Mouse (Mus musculus): ENCODE data around the gene Aldh16a1. TPM values are rescaled to one million over a fixed set of nuclear protein-coding genes. Genes with fewer than 3 reads are reported as not detected.

The Aldh16a1 gene
- 10 to 100 TPM; 12.2 to 17.3 TPM for total RNA-seq (2021)
- long read RNA-seq, transcript Aldh16a1-206 (17 exons, 3,537 nt), result major isoform, 7 of 15 reads
- long read RNA-seq, partial matches to known transcripts, result 3 of 15 reads
- long read RNA-seq, other reads (novel, unspliced or antisense), result 5 of 15 reads

DNA sequence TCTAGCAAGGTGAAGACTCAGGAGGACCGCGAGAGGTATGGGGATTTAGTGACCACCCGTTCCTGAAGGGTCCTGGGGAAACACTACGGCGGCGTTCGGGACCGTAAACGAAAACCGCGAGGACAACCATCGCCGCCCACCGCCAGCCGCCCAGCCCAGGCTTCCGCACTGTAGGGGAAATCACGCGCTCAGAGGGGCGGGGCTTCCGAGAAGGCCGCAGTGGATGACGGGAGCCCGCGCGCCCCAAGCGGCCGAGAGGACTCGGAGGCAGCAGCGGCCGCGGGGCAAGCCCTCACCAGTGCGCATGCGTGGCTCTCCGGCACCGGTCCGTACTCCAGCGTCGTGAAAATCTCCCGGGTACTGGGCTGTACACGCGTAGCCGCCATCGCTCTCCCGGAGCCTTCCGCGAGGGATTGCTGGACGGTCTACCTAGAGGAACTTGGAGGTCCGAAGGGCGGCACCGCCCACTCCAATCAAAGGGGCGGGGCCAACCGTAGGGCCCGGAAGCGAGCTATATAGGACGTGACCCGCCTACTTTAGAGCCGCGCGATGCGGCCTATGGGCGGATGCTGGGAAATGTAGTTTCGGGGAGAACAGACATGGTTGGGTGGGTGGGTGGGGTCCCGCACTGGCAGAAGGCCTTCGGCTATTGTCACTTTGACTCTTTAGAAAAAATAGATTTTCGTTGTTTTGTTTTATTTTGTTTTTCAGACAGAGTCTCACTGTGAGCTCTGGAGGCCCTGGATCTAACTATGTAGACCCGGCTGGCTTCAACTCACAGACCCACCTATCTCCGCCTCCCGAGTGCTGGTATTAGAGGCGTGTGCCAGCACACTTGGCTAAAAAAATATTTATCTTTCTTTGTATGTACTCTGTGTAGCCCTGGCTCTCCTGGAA, at the start of gene Aldh16a1, which contains the start of gene Pih1d1:
Gene Aldh16a1 (minus strand): TSS at position 489 of the 897 bp plus-strand sequence.
Gene Pih1d1 (plus strand): TSS at position 208 of the 897 bp plus-strand sequence.
- peak; percentile 96 to 99 for DNase-seq (ENCODE audit: low spot score in 2 of 2)

DNA sequence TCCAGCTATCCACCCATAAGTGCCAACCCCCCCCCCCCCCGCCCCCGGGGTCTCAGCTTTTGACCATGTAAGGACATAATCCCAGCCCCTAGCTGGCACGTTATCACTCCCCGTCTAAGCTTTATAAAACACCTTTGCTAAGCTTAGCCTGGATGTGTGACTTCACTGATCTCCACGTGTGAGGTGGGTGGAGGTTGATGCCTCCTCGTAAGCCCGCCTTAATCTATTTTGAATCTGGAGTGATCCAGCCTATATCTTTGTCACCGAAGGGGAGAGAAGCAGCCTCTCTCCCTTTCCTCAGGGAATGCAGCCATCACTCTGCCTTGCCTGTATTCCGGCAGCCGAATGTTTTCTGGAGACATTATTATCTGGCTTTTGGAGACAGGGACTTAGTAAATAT, 48.3 kb upstream of the Aldh16a1 start:
- no peak for DNase-seq (ENCODE audit: low spot score in 2 of 2)

DNA sequence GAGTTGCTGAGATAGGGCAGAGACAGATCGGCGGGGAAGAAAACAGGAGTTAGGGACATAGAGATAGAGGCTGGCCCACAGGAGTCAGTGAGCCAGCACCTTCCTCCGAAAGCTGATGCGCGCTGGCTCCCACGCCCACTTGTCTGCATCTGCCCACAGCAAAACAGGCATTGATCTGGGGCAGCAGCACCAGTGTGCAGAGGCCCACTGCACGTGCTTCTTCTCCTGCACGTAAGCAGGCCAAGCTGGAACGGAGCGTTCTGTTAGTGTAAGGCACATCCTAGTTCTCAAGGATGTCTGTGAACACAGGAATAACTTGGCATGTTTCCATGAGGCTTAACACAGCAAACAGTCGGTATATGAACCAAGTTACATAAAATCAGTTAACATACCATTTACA, 44.6 kb upstream of the Aldh16a1 start:
- no peak for DNase-seq (ENCODE audit: low spot score in 2 of 2)

DNA sequence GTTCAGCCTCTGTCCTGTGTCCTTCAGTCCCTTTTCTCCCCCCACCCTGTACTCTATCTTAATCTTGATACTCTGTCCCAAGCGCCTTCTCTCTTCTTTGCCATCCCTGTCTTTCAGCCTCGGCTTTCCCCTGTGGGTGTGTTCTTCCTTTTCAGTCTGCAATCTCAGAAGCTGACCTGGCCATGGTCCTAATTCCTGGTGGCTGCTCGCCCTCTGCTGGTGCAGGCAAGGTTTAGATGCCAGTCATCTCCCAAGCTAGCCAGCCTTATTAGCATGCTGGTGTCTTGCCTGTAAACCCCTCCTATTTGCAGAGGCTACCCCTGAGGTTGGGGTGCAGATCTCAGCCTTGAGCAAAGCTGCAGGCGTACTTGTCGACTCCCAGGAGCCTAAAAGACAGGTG, 44.1 kb upstream of the Aldh16a1 start:
- peak; percentile 72 to 81 for DNase-seq (ENCODE audit: low spot score in 2 of 2)

DNA sequence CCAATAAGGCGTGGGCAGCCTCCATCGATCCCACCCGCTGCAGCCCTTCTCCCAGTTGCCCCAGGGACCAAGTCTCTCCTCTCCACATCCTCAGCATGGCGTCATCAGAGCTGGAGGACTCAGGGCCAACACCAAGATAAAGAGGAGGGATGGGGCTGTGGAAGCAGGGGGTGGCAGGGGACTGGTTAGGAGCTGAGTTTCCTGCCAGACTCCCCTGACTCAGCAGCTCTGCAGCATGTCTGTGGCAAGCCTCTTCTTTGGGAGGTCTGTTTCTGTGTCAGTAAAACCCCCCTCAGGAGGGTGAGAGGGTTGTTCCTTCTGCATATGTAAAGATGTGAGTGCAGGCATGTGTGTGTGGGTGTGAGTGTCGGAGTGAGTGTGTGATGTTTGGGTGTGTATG, 42.6 kb upstream of the Aldh16a1 start:
- DNase-seq (ENCODE audit: low spot score in 2 of 2), result no peak

DNA sequence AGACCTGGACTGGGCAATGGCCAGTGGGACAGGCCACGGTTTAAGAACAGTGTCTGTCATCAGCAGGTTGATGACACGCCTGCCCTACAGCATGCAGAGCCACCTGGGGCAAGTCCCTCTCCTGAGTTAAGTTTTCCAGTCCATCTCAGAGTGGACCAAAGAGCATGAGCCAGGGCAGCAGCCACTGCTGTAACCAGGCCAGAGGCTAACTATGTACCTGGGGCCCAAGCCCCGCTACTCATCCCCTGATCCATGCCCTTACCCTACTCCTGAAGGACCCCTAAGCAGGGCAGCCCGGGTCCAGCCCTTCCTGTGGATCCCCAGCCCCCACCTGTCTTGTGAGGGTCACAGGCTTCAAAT, 41.8 kb upstream of the Aldh16a1 start:
- no peak for DNase-seq (ENCODE audit: low spot score in 2 of 2)

DNA sequence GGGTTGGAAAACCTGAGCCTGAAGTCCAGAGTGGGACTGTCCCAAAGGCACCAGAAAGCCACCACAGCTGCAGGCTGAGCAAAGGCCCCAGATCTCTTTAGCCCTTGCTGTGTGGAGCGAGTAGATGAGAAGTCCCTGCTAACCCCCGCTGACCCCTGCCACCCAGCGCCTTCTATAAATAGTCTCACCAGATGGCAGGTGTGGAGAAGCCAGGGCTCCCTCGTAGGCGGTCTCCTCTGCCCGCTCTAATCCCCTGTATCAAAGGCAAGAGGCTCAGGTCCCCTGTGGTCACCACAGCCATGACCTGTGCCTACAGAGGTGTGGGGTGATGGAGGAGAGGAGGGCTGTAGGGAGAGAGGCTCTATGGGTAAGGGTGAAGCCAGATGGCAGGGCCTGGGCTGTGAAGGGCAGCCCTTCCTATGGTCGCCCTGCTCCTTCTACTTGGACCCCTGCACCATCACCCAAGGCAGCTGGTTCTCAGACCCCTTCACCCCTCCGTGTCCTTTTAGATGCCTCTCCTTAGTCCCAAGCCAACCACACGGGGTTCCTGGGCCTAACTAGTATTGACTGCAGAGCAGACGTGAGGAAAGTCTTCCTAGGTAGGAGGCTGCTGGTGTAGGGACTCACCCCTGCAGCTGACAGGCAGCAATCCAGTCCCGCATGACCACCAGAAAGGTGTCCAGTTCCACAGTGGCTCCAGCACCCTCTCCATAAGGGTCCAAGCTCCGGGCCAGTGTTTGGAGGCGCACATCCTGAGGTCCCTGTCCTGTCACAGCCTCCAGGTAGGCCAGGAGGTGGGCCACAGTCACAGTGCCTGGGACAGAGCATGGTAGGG, 41.2 kb upstream of the Aldh16a1 start:
- no peak for DNase-seq (ENCODE audit: low spot score in 2 of 2)

DNA sequence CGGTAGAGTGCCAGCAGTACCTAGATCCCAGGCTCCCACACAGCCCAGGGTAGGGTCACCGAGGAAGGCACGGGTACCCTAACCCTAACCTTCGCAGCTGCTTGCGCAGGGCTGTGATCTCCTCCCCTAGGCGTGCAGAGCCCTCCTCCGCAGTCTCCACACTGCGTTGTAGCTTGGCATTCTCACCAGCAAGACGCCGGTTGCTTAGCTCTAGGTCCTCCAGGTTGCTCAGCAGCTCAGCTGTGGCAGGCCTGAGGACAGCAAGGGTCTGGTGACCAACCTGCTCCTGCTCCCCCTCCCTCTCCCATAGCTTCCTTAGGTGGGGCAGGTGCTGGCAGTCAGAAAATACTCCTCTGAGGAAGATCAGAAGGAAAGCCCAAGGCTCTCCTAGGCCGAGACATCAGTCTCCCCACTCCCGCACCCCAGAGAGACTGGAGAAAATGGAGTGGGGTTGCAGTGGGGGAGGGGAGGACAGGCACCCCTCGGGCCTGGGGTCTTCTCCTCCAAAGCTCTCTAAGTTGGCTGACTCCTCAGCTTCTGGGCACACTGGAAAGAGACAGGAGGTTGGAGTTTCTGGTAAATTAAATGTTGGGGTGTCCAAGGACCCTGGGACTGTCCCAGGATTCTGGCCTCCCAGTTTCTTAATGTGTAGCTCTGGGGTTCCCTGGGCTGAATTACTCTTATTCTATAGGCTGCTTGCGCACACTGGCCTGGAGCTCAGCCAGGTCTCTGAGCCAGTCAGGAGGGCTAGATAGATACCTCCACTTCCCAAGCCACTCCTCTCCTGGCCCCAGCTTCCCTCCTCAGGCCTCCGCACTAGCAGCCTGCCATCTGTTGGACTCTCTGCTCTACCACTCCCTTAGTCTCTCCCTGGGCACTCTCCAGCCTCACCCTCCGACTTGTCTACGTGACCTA, 39.7 kb upstream of the Aldh16a1 start:
- no peak for DNase-seq (ENCODE audit: low spot score in 2 of 2)

DNA sequence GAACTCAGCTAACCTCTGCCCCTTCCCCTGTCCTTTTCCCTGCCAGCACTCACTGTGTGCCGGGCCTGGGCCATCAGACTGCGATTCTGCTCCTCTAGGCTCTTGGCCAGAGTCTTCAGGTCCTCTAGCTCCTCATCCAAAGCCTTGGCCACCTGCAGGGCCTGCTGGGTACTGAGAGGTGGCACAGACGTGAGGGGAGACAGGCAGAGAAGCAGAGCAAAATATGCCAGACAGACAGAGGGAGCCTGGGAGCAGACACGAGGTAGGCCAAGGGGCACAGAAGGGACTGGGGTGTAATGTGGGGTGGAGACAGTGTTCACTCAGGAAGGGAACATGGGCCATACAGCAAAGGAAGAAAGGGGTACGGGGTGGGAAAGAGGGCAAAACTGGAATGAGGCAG, 39.0 kb upstream of the Aldh16a1 start:
- no peak for DNase-seq (ENCODE audit: low spot score in 2 of 2)

DNA sequence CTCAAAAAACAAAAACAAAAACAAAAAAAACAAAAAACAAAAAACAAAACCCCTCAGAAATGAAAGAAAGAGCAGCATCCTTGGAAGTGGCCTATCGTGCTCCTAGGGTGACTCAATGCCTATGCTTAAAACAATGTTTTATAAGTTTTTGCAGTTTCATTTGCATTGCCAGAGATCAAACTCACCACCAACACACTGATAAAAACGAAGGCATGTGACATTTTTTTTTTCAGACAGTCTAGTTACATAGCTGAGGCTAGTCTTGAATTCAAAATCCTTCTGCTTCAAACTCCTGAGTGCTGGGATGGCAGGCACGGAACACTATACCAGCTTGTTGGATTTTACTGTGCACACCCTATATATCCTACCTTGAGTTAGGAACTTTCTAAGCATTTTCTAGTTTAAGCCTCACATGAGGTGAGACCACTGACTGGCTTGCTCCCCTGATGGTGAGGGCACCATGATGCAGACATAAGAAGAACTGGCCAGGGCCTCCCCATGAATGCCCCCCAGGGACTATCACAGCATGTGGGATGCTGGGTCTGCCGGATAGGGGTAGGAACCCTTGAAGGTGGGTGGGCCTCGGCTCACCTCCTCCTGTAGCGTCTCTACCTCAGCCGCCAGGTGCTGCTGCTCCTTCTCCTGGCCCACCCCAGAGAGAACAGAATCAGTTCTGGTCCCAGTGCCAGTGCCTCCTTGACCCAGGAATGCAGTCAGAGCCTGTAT, 38.4 kb upstream of the Aldh16a1 start:
- no peak for DNase-seq (ENCODE audit: low spot score in 2 of 2)

DNA sequence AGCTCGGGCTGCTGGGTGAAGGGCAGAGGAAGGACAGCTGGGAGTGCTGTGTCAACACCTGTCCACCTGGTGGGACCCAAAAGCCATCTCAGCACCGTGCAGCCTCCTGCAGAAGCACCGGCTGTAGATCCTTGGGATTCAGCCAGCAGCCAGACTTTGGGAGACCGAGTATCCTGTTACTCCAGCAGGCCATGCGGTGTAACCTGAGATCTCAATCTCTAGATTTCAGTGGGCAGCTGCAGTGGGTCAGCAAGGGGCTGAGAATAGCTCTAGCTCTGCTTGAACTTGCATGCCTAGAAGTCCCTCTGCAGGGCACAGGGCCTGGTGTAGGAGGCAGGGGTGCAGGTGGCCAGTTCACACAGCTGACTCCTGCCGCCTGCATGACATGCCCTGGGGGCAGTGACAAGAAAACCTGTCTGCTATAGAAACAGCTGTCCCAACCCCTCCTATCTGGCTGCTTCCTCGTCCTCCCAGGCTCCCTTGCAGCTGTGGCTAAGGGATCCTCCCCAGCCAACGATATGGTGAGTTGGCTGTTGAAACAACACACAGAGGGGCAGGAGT, 37.5 kb upstream of the Aldh16a1 start:
- DNase-seq (ENCODE audit: low spot score in 2 of 2), result no peak

DNA sequence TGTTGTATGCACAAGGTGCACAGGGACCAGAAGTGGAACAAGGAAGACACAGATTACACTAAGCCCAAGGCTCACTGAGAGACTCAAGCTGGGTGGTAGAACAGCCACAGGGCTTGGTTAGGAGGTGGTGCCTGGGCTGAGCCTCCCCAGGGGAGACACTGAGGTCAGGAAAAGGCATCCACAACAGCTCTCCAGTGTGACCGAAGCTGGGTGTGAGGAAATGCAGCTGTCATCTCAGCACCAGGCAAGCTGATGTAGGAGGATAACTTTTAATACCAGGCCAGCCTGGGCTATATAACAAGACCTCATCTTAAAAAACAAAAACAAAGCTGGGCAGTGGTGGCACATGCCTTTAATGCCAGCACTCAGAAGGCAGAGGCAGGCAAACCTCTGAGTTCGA, 36.8 kb upstream of the Aldh16a1 start:
- DNase-seq (ENCODE audit: low spot score in 2 of 2), result no peak

DNA sequence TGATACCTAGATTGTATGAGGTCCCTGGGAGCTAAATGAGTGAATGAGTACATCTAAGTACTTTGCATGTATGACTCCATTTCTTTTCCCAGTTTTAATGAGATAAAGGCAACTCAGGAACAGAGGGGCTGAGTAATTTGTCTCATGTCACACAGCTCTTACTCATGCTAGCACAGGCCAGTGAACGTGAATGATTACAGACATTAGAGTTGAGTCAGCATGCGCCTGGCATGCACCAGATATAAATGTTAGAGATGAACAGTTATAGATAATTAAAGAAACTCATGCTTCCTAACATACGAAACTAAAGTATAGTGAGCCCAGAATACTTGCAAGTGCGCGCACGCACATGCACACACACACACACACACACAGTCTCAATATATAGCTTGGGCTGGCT, 35.8 kb upstream of the Aldh16a1 start:
- DNase-seq (ENCODE audit: low spot score in 2 of 2), result no peak

DNA sequence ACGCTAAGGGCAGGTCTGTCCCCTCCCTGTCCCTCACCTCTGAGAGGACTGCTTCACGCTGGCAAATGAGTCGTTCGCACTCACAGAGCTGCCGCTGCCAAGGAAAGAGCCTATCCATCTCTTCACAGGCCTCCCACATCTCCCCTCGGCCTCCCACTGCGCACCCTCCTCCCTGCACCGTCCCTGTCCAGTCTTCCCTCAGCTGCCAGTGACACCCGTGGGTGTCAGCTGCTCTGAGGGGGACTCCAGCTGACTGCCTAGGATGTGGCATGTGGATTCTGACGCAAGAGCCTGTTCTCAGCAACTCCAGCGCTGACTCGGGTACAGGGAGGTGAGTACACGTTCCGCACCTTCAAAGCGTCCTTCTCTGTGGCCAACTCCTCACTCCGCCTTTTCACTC, 35.2 kb upstream of the Aldh16a1 start:
- no peak for DNase-seq (ENCODE audit: low spot score in 2 of 2)

DNA sequence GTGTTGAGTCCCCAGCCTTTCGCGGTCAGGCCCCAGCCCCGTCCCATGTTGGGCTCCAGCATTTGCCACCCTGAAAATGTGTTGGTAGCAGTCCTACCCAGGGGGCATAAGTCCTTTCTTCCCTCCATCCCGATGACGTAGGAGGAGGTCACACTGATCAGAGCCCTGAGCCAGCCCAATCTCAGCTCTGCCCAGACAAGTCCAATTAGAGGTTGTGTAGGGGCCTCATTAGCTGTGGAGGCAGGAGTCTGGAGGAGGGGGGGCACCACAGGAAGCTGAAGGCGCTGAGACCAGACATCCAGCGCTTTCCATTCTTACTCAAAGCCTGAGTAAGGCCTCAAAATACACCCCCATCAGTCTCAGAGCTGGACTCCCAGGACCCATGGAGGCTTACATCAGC, 31.5 kb upstream of the Aldh16a1 start:
- no peak for DNase-seq (ENCODE audit: low spot score in 2 of 2)

DNA sequence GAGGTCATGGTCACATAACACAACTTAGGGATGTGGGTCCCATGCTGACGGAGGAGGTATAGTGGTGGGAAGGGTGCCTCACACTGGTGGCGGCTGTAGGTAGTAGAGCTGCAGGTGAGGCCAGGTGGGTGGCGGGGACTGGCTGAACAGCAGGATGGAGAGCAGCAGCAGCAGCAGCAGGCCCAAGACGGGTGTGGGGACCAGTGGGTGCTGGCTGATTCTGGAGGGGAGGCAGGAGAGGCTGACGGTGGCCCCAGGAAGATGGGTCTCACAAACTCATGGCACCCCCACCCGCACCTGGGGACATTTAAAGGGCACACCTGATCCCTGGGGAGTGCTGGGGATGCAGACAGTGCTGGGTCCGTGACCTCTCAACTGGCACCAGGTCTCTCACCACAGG, 29.3 kb upstream of the Aldh16a1 start:
- no peak for DNase-seq (ENCODE audit: low spot score in 2 of 2)

DNA sequence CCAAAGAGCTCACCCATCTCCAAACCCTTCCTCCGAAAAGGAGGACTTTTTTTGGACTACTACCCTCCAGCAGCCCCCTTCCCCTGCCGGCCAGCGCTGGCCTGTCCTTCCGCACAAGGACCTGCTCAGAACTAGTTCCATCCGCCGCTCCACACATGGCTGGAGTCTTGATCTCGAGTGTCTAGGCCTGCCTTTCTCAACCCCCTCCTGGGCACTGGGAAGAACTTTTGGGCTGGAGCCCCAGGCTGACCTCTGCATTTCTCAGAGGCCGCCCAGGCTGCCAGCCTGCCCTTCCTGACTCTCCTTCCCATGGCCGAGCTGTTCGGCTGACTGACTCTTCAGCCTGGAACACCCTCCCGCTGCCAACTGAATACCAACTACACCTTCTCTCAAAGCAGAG, 28.2 kb upstream of the Aldh16a1 start:
- DNase-seq (ENCODE audit: low spot score in 2 of 2), result no peak

DNA sequence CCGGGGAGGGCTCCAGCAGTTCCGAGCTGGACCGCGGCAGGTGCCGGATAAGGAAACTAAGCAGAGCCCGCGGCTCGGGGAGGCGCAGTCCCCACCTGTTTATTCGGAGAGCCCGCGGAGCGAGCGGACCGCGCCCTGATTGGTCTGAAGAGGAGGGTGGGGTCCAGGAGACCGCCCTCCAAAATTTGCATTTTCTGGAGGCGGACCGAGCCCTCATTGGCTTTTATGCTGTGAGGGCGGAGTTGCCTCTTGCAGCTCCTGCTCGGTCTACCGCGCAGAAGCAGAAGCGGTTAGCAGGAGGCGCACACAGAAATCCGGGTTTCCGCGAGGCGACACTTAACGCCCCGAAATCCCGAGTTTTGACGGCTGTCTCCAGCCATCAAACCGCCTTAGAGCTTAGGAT, 27.8 kb upstream of the Aldh16a1 start:
- DNase-seq (ENCODE audit: low spot score in 2 of 2), result peak; percentile 78 to 83

DNA sequence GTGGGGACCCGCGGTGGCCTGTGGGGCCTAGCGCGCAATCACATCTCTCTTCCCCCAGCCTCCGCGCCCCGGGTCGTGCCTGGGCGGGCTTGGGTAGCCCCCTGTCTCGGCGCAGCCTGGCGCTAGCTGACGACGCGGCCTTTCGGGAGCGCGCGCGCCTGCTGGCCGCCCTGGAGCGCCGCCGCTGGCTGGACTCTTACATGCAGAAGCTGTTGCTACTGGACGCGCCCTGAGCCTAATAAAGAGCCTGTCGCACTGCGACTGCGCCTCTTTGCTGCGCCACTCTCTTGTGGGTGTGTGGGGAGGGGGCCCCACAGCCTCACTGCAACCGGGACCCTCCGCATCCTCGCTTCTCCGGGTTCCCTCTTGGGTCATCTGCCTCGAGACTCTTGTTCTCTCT, 27.2 kb upstream of the Aldh16a1 start:
- no peak for DNase-seq (ENCODE audit: low spot score in 2 of 2)

DNA sequence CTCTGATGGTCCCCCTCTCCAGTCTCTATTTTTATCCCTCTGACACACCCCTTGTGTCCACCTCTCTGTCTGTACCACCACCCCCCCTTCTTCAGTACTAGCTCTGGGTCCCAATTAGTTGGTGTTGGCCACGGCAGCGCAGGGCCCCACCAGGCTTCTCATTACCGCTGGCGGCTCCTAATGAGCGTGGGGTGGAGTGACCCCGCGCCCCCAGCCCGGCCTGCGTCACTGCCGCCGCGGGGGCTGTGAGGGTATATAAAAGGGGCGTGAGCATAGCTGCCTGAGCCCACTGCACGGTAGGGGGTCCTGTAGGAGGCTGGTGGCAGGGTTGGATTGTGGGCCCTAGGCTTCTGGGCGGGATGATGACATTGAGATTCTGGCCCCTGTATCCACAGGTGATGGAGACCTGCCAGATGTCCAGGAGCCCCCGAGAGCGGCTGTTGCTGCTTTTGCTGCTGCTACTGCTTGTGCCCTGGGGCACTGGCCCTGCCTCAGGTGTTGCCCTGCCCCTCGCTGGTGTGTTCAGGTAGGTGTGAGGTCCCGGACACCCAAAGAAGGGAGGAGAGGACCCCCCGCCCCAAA, 26.6 kb upstream of the Aldh16a1 start, which contains the start of gene Pth2:
Gene Pth2 (plus strand): TSS at position 100 of the 582 bp plus-strand sequence.
- DNase-seq (ENCODE audit: low spot score in 2 of 2), result no peak

Measured in layer of hippocampus, postnatal 10 days (tissue).